Mouse (Mus musculus): Measurements from ENCODE around the gene Tnfrsf13c. TPM values are rescaled to one million over a fixed set of nuclear protein-coding genes. Genes with fewer than 3 reads are reported as not detected.
A peak's percentile ranks its signal among the peaks of the same experiment; 100 is the strongest.

Gene Tnfrsf13c
- polyA plus RNA-seq, 1 experiment from 2014 or later = 0.16 TPM

DNA sequence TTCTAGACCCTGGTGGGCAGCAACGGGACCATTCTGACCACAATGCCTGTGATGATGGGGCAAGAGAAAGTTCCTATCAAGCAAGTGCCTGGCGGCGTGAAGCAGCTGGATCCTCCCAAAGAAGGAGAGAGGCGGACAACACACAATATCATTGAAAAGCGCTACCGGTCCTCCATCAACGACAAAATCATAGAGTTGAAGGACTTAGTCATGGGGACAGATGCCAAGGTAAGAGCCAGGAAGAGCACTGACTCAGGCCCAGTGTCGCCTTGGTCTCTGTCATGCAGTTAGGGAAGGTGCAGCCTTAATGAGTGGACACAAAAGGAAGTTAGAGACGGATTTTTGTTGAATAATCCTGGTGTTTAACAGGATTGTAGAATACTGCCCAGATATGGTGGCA lies 49.1 kb downstream of the Tnfrsf13c start:
- Histone ChIP-seq H3K27ac (ENCODE audit: low read depth, low read length) (no peak overlapping the region), H3K4me2 (no peak overlapping the region), H3K9me3 (ENCODE audit: control insufficient read depth, low read length) (no peaks in the 10 kb centered on the region), H3K9ac (ENCODE audit: low read depth, low read length) (no peak overlapping the region), H3K36me3 (ENCODE audit: control insufficient read depth, insufficient read depth, low read length) (peaks cover 59% of the 10 kb centered on the region), H3K4me1 (replicated peaks; ENCODE audit: control insufficient read depth, insufficient read depth, low read length) (no peaks in the 10 kb centered on the region), H3K27me3 (replicated peaks; ENCODE audit: control insufficient read depth, insufficient read depth, low read length) (no peaks in the 10 kb centered on the region), H3K4me3 (ENCODE audit: low read depth, low read length) (no peak overlapping the region)
- 90% methylated on average over 9 of the region's 9 CpGs for WGBS
- DNase-seq (ENCODE audit: low spot score) (no peak), ATAC-seq (replicated peaks; ENCODE audit: low FRiP score) (no peak)

DNA sequence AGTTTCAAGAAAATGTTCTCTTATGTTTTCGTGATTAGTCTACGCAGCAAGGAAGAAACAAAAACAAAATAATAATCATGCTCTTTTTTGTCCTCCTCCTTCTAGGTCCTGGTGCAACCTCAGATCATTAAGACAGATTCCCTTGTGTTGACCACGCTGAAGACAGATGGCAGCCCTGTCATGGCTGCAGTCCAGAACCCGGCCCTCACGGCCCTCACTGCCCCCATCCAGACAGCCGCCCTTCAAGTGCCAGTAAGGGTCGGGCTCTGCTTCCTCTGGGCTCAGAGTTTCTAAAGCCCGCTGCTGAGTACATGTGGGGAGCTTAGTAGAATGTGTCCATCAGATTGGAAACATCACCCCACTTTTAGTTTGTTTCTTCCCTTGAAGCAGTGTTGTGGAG lies 51.5 kb downstream of the Tnfrsf13c start:
- H3K9me3 ChIP-seq (ENCODE audit: control insufficient read depth, low read length) = no peaks in the 10 kb centered on the region
- peaks cover 34% of the 10 kb centered on the region for H3K36me3 ChIP-seq (ENCODE audit: control insufficient read depth, insufficient read depth, low read length)
- H3K9ac ChIP-seq (ENCODE audit: low read depth, low read length) = no peak overlapping the region
- no peak overlapping the region for H3K4me2 ChIP-seq
- DNase-seq (ENCODE audit: low spot score) (no peak), ATAC-seq (replicated peaks; ENCODE audit: low FRiP score) (no peak)
- H3K4me1 ChIP-seq (replicated peaks; ENCODE audit: control insufficient read depth, insufficient read depth, low read length) = peaks cover under 1% of the 10 kb centered on the region
- WGBS = 87% methylated on average over 8 of the region's 8 CpGs
- no peak overlapping the region for H3K27ac ChIP-seq (ENCODE audit: low read depth, low read length)
- no peak overlapping the region for H3K4me3 ChIP-seq (ENCODE audit: low read depth, low read length)
- H3K27me3 ChIP-seq (replicated peaks; ENCODE audit: control insufficient read depth, insufficient read depth, low read length) = no peaks in the 10 kb centered on the region

MicroRNAs encoded within 50 kb of the gene (microRNA counts, 519-probe panel; counts per million panel counts)
- microRNA mmu-miR-33 = 2,214 counts per million, percentile 5 among the panel's probes with 10 or more counts

Small RNA genes within 50 kb of the gene (microRNA-seq; reads per million reads assigned to microRNA genes)
- gene Mir33 (ENCODE audit: borderline number of aligned reads) = 41.9 reads per million, percentile 39 among the genes with 10 or more reads in this experiment

Other genes with a start within 250 kb of the Tnfrsf13c start
- not detected in 2 replicates for gene 1700029P11Rik, start 243.8 kb downstream of the Tnfrsf13c start, polyA plus RNA-seq (2014; fragmentation: Nextera tagmentation; extraction: Ambion mirVana)
- gene Xrcc6, start 236.5 kb downstream of the Tnfrsf13c start, polyA plus RNA-seq (2014; fragmentation: Nextera tagmentation; extraction: Ambion mirVana) = 133 and 151 TPM in 2 replicates
- gene Desi1, start 190.5 kb downstream of the Tnfrsf13c start, polyA plus RNA-seq (2014; fragmentation: Nextera tagmentation; extraction: Ambion mirVana) = 27.4 and 30.3 TPM in 2 replicates
- gene Snu13, start 176.8 kb downstream of the Tnfrsf13c start, polyA plus RNA-seq (2014; fragmentation: Nextera tagmentation; extraction: Ambion mirVana) = 393 and 418 TPM in 2 replicates
- not detected in 2 replicates for gene 4930407I10Rik, start 165.2 kb downstream of the Tnfrsf13c start, polyA plus RNA-seq (2014; fragmentation: Nextera tagmentation; extraction: Ambion mirVana)
- not detected in 2 replicates for gene Mei1, start 154.4 kb downstream of the Tnfrsf13c start, polyA plus RNA-seq (2014; fragmentation: Nextera tagmentation; extraction: Ambion mirVana)
- gene Ccdc134, start 96.4 kb downstream of the Tnfrsf13c start, polyA plus RNA-seq (2014; fragmentation: Nextera tagmentation; extraction: Ambion mirVana) = 17.1 and 17.5 TPM in 2 replicates
- gene Srebf2, start 77.2 kb downstream of the Tnfrsf13c start, polyA plus RNA-seq (2014; fragmentation: Nextera tagmentation; extraction: Ambion mirVana) = 99.7 and 101 TPM in 2 replicates
- 0.12 and 0.73 TPM in 2 replicates for gene Shisa8, start 11.6 kb downstream of the Tnfrsf13c start, polyA plus RNA-seq (2014; fragmentation: Nextera tagmentation; extraction: Ambion mirVana)
- gene Cenpm, start 20.4 kb upstream of the Tnfrsf13c start, polyA plus RNA-seq (2014; fragmentation: Nextera tagmentation; extraction: Ambion mirVana) = 56.5 and 58.8 TPM in 2 replicates
- not detected in 2 replicates for gene 1500009C09Rik, start 28.0 kb upstream of the Tnfrsf13c start, polyA plus RNA-seq (2014; fragmentation: Nextera tagmentation; extraction: Ambion mirVana)
- gene Sept3, start 50.5 kb upstream of the Tnfrsf13c start, polyA plus RNA-seq (2014; fragmentation: Nextera tagmentation; extraction: Ambion mirVana) = 7.1 and 7.4 TPM in 2 replicates
- gene Wbp2nl, start 74.6 kb upstream of the Tnfrsf13c start, polyA plus RNA-seq (2014; fragmentation: Nextera tagmentation; extraction: Ambion mirVana) = 0.25 and 0.58 TPM in 2 replicates
- 33.7 and 37.2 TPM in 2 replicates for gene Naga, start 114.6 kb upstream of the Tnfrsf13c start, polyA plus RNA-seq (2014; fragmentation: Nextera tagmentation; extraction: Ambion mirVana)
- 34.0 and 35.4 TPM in 2 replicates for gene Pheta2, start 114.6 kb upstream of the Tnfrsf13c start, polyA plus RNA-seq (2014; fragmentation: Nextera tagmentation; extraction: Ambion mirVana)
- gene Smdt1, start 114.6 kb upstream of the Tnfrsf13c start, polyA plus RNA-seq (2014; fragmentation: Nextera tagmentation; extraction: Ambion mirVana) = 218 and 233 TPM in 2 replicates
- 432 and 467 TPM in 2 replicates for gene Ndufa6, start 130.0 kb upstream of the Tnfrsf13c start, polyA plus RNA-seq (2014; fragmentation: Nextera tagmentation; extraction: Ambion mirVana)
- gene Cyp2d22, start 155.9 kb upstream of the Tnfrsf13c start, polyA plus RNA-seq (2014; fragmentation: Nextera tagmentation; extraction: Ambion mirVana) = 6.8 and 7.0 TPM in 2 replicates
- not detected in 2 replicates for gene Cyp2d11, start 169.7 kb upstream of the Tnfrsf13c start, polyA plus RNA-seq (2014; fragmentation: Nextera tagmentation; extraction: Ambion mirVana)
- 8.2 and 10.3 TPM in 2 replicates for gene Cyp2d10, start 182.8 kb upstream of the Tnfrsf13c start, polyA plus RNA-seq (2014; fragmentation: Nextera tagmentation; extraction: Ambion mirVana)
- gene Cyp2d9, start 209.1 kb upstream of the Tnfrsf13c start, polyA plus RNA-seq (2014; fragmentation: Nextera tagmentation; extraction: Ambion mirVana) = 0.32 and 0.55 TPM in 2 replicates